Comparison of ENCODE assay signal across 21 mouse cellular contexts in the genomic region with DNA sequence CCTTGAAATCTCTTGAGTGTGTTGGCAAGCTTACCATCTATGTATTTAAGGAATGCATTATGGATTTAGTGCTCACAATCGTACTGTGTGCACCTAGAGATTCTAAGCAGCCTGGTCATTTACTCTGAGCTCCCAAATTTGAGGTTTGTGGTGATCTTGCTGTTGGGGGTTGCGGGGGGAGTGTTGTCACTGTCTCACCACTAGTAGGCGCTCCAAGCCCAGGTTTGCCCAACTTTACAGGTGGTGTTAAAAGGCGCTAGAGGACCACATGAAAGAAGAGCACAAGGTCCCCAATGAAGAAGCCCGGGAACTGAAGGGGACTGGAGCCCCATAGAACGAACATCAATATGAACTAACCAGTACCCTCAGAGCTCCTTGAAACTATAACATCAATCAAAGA.
DNase-seq lines count a peak whose midpoint lies in the region; ATAC-seq and TF ChIP-seq lines count a peak whose summit lies in the region.
"Had no signal": no experiment of that assay in that cellular context is flagged by ENCODE, and none has a peak within 500 bp of the region (broad histone marks: within the 10 kb centered on the region; RNA-seq: fewer than 3 reads in every experiment).

No protein-coding gene starts in this region.

- H3K79me2 ChIP-seq in liver, adult 2 months (ENCODE audit: control insufficient read depth, insufficient read depth, low read length), result no peaks in the 10 kb centered on the region

- H3K4me1 ChIP-seq in liver, adult 2 months (ENCODE audit: control insufficient read depth, insufficient read depth, low read length), result no peaks in the 10 kb centered on the region
- no peaks in the 10 kb centered on the region for H3K4me1 ChIP-seq in liver, embryonic 11.5 days (replicated peaks; ENCODE audit: control insufficient read depth, insufficient read depth, low read length)
- H3K4me1 ChIP-seq in ES-Bruce4 (ENCODE audit: control insufficient read depth, insufficient read depth, low read length), result no peaks in the 10 kb centered on the region
- H3K4me1 ChIP-seq: embryonic facial prominence, embryonic 12.5 days; heart, embryonic 10.5 days; hindbrain, embryonic 12.5 days had no signal

- no peak for TF ChIP-seq EP300 in ES-Bruce4 (IDR thresholded peaks at IDR 0.05; ENCODE audit: insufficient read depth, low read depth, low read length)

- WGBS in liver, adult 2 months, result 70% methylated on average over 6 of the region's 6 CpGs
- WGBS in liver, embryonic 11.5 days, result 66% methylated on average over 6 of the region's 6 CpGs

- TF ChIP-seq CTCF in liver, adult 2 months (IDR thresholded peaks at IDR 0.05; ENCODE audit: low read depth, low read length), result 0 out of 2 replicates have a peak, but pooled peaks have one; percentile 4
- TF ChIP-seq CTCF in ES-Bruce4 (IDR thresholded peaks at IDR 0.05; ENCODE audit: low read depth, low read length), result peak; percentile 39

- no peaks in the 10 kb centered on the region for H3K36me3 ChIP-seq in liver, adult 2 months (ENCODE audit: control insufficient read depth, insufficient read depth, low read length)
- H3K36me3 ChIP-seq in liver, embryonic 11.5 days (ENCODE audit: control insufficient read depth, insufficient read depth, low read length), result no peaks in the 10 kb centered on the region
- no peaks in the 10 kb centered on the region for H3K36me3 ChIP-seq in ES-Bruce4 (ENCODE audit: control insufficient read depth, insufficient read depth, low read length, poor library complexity, severe bottlenecking)
- H3K36me3 ChIP-seq: embryonic facial prominence, embryonic 12.5 days; heart, embryonic 10.5 days; hindbrain, embryonic 12.5 days had no signal

- H3K4me3 ChIP-seq in liver, adult 2 months (ENCODE audit: insufficient read depth, low read depth, low read length), result no peak overlapping the region
- H3K4me3 ChIP-seq in liver, embryonic 11.5 days (ENCODE audit: low read depth, low read length), result no peak overlapping the region
- H3K4me3 ChIP-seq in ES-Bruce4 (ENCODE audit: low read depth, low read length), result no peak overlapping the region
- H3K4me3 ChIP-seq: embryonic facial prominence, embryonic 12.5 days; heart, embryonic 10.5 days; hindbrain, embryonic 12.5 days had no signal

- no peak overlapping the region for H3K9ac ChIP-seq in liver, adult 2 months (ENCODE audit: low read depth, low read length)
- H3K9ac ChIP-seq in liver, embryonic 11.5 days (ENCODE audit: low read depth, low read length), result no peak overlapping the region
- no peak overlapping the region for H3K9ac ChIP-seq in ES-Bruce4 (ENCODE audit: low read depth, poor library complexity, severe bottlenecking)
- H3K9ac ChIP-seq: embryonic facial prominence, embryonic 12.5 days; hindbrain, embryonic 12.5 days had no signal

- H3K4me2 ChIP-seq in liver, embryonic 11.5 days, result no peak overlapping the region
- H3K4me2 ChIP-seq: embryonic facial prominence, embryonic 12.5 days; hindbrain, embryonic 12.5 days had no signal

- no peak for TF ChIP-seq POLR2A in liver, adult 2 months (IDR thresholded peaks at IDR 0.05; ENCODE audit: extremely low read depth, insufficient read depth, low read length)
- no peak for TF ChIP-seq POLR2A in ES-Bruce4 (IDR thresholded peaks at IDR 0.05; ENCODE audit: insufficient read depth, low read length)

- no peak for DNase-seq in liver, adult 2 months (ENCODE audit: extremely low read depth, low read depth, low spot score)
- no peak for DNase-seq in liver, embryonic 11.5 days (ENCODE audit: low spot score)
- peak; percentile 30 for DNase-seq in ES-CJ7 (ENCODE audit: low read depth, low spot score)
- DNase-seq in induced T-regulatory cell, adult 2 months (ENCODE audit: low read depth), result peak; percentile 0
- DNase-seq in right cerebral cortex, adult 2 months (ENCODE audit: low spot score in 2 of 2), result no peak
- DNase-seq in spleen, adult 18-20 months, result no peak
- DNase-seq: adrenal gland, adult 8-10 months; cerebellum, adult 11-12 months; cerebellum, adult 9-10 months; cerebellum, postnatal 25 days; gastrocnemius, postnatal 10 days; heart, adult 18-20 months; heart, postnatal 10 days; heart, postnatal 4 days had no signal

- H3K27ac ChIP-seq in liver, adult 2 months (replicated peaks; ENCODE audit: insufficient read depth, low read depth, low read length), result no peak overlapping the region
- H3K27ac ChIP-seq in liver, embryonic 11.5 days (ENCODE audit: low read depth, low read length), result no peak overlapping the region
- H3K27ac ChIP-seq in ES-Bruce4 (ENCODE audit: insufficient read depth, low read length), result no peak overlapping the region
- H3K27ac ChIP-seq: embryonic facial prominence, embryonic 12.5 days; heart, embryonic 10.5 days; hindbrain, embryonic 12.5 days had no signal

- H3K27me3 ChIP-seq in liver, adult 2 months (ENCODE audit: control insufficient read depth, insufficient read depth, low read length), result no peaks in the 10 kb centered on the region
- H3K27me3 ChIP-seq in liver, embryonic 11.5 days (replicated peaks; ENCODE audit: control insufficient read depth, insufficient read depth, low read length), result no peaks in the 10 kb centered on the region
- peaks cover 2% of the 10 kb centered on the region; the same call in 1 of the 2 replicates for H3K27me3 ChIP-seq in ES-Bruce4 (ENCODE audit: control insufficient read depth, insufficient read depth, low read length, poor library complexity, severe bottlenecking)
- H3K27me3 ChIP-seq: embryonic facial prominence, embryonic 12.5 days; hindbrain, embryonic 12.5 days; Patski had no signal

- H3K9me3 ChIP-seq in liver, embryonic 11.5 days (ENCODE audit: control insufficient read depth, low read length), result peaks cover under 1% of the 10 kb centered on the region; the same call in 1 of the 2 replicates
- H3K9me3 ChIP-seq in ES-Bruce4 (replicated peaks; ENCODE audit: control insufficient read depth, insufficient read depth, low read length, poor library complexity, severe bottlenecking), result no peaks in the 10 kb centered on the region

- ATAC-seq in liver, embryonic 11.5 days (replicated peaks; ENCODE audit: low FRiP score), result no peak
- ATAC-seq: forebrain, embryonic 16.5 days; hindbrain, embryonic 16.5 days; Patski had no signal

Comparison
In these comparisons a context has a peak if more than half of its experiments do, and no peak if none do; other contexts are left out.
1. DNase-seq: peak in ES-CJ7 (single experiment) and induced T-regulatory cell, adult 2 months (single experiment); none in liver, adult 2 months (single experiment), liver, embryonic 11.5 days (single experiment), right cerebral cortex, adult 2 months (0 of 2) and spleen, adult 18-20 months (0 of 2).